Mouse (Mus musculus) CD8-positive naive resting alpha-beta T cell, adult 2 months (primary cell): ENCODE results near the gene Chmp2b.
A peak's percentile ranks its signal among the peaks of the same experiment; 100 is the strongest.

Experiments used
- DNase-seq, 2 experiments: peaks; one replicate each; pipeline ENCODE4 v3.0.0; 2022; ENCODE audit warnings: low read depth in 2 of 2, low spot score in 2 of 2

Gene Chmp2b

DNA sequence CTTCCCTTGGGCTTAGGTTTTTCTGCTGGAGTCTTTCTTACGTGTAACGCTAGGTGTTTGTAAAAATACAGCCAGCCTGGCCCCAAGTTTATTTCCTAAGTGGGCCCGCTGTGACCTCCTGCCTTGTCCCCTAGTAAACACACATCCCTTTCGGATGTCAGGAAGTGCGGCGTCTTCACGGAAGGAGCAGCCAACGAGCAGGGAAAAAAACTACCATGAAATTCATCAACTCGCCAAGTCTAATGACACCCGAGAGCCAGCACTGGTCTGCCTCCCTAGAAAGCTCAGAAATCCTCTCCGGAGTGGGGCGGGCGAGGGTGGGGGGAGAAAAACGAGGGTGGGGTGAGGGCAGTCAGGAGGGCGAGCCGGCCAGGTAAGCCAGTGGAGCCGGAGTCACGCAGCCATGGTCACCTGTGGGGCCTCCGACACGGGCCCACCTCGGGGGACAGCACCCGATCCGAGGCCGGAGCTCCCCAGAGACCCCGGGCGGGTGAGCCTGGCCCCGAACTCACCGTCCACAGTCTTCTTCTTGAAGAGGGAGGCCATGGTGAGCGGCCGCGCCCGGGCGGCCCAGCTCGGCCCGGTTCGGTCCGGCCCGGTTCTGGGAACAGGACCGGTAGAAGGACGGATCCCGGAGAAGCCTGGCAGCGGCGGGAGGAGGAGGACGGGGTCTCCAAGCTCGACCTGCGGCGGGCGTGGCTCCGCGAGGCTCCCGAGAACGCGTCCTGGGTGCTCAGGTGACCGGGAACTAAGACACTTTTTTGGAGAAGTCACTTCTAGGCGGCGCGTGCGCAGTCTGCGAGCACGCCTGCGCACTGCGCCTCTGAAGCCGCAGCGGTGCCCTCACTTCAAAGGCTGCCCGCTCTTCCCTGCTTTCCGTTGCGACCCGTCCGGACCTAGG, at the start of gene Chmp2b:
TSS of gene Chmp2b (minus strand) at position 764 of the 901 bp plus-strand sequence.
- DNase-seq: peak; percentile 60 to 69

DNA sequence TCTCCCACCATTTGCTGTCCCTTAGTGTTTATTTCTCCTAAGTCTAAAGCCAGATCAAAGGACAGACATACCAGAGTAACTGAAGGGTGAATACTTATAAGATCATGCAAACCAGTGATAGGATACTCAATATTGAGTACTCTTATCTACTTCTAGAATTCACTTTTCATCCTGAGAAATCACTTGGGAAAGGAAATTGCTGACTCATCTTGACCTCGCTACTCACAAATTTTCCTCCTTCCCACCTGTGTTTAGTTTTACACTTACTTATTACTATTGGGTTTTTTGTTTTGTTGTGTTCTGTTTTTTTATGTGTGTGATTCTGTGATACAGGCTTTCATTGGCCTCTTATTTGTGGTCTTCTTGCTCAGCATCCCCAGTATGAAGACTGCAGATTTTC, 49.2 kb upstream of the Chmp2b start:
- no peak for DNase-seq

DNA sequence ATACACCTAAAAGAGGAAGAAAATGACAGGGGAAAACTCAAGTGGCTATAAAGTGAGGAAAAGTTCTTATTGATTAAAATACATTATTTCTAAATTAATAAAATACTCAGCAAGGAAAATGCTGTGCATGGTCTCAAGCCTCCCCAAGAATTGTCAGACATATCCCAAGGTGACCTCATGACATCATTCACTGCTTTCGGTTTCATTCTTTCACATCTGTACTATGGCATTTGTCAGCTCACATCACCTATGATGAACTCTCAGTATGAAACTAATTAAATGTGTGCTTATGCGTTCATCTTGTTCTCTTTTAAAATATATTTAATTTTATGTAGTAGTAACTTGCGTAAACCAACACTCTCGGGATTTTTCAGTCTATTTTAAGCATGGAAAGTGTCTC, 38.3 kb upstream of the Chmp2b start:
- DNase-seq: no peak

DNA sequence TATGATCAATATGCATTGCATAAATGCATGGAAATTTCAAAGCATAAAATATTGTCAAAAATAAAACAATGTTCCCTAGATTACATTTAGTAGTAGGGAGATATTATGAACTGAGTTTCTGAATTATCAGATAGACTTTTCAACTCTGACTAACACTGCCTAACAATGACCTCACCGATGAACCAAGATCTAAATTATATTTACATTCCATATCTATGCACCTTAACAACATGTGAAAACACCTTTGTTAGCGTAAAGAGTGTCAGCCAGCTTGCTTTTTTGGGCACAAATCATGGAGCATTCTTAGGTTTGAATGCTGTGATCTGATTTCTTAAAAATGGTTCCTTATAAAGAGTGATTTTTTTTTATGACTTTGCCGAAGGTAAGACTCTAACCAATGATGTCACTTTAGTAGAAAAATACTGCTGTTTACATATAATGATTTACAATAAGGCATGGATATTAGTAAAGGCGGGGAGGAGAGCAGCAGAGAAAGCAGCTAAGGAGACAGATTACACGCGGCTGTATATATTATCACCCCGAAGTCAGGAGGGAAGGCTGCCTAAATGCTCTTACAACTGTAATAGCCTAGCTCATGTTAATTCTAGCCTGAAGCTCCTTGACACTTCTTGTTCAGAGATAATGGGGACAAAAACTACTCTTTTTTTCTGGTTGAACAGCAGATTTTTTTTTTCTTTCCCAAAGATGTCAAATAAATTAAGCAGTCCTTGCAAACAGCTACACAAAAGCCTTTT, 23.8 kb upstream of the Chmp2b start:
- DNase-seq: no peak

DNA sequence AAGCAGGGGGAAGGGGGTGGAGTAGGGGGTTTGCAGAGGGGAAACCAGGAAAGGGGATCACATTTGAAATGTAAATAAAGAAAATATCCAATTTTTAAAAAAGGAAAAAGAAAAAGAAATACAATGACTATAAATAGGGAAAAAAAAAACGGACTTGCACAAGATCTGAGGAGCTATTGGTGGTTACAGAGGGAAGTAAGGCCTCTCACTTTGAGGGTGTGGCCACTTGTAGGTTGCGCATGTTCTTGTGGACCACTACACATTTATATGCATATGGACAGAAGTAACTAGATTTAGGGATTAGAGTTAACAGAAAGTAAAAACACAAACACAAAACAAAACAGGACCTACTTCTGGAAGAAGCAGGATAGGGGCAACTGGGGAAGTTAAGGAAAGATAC, 23.2 kb upstream of the Chmp2b start:
- no peak for DNase-seq

DNA sequence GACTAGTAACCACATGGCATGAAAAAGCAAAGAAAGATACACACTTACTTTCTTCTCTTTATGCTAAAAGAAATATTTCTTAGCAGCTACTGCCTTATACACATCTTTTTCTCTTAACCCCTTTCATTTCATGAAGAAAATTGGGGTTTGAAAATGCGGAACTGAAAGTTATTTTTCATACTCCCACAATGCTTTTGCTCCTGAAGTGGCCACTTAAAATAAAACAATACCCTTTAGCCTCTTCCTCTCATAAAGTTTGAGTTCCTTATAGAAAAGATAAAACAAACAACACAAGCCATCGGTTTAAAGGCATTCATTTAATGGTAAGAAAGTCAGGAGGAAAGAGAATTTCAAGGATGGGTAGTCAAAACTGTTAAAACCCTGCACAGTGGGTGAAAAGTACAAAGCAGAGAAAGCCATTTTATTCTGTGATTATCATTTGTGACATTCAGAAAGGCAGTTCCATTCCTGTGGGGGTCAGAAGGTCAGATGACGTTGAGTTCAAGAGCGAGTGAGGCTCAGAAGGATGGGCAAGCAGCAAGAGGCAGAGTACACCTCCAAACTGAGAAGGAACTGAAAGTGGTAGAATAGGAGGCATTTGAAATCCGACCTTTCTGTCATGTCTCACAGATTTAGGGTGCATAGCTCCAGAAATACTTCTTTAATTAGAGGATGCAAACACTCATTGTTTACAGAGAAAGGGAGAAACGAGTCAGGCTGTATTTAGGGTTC, 14.9 kb upstream of the Chmp2b start:
- no peak for DNase-seq

DNA sequence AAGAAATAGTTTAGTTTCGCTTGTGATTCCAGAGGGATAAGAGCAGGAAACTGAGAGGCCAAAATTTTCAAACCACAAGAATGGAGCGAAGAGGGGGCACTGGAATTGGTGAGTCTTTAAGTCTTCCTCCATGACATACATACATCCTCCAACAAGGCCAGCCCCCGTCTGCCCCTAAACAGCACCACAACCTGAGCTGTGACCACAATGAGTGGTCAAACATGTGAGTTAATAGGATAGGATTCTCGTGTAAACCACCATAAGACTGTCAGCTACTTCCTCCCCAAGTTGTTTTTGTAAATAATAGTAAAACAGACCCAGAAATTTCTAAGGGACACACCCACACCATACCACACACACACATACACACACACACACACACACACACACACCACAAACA, 6.3 kb upstream of the Chmp2b start:
- no peak for DNase-seq

DNA sequence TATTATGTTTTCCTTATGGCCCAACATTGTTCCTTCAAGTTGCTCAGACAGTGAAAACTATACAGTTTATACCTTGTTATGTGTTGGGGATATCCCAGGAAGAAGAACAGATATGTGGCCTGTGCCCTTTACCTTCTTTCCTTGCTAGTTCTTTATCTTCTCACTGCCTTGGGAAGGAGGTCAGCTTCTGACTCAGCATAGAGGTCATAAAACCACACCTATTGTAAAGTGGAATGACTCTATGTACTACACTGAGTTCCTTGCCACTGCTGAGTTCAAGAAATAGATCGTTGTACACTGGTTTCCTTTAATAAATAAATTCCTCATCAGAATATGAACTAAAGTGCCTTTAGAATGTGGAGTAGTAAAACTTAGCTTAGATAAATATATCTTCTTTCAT, 2.4 kb upstream of the Chmp2b start:
- no peak for DNase-seq

DNA sequence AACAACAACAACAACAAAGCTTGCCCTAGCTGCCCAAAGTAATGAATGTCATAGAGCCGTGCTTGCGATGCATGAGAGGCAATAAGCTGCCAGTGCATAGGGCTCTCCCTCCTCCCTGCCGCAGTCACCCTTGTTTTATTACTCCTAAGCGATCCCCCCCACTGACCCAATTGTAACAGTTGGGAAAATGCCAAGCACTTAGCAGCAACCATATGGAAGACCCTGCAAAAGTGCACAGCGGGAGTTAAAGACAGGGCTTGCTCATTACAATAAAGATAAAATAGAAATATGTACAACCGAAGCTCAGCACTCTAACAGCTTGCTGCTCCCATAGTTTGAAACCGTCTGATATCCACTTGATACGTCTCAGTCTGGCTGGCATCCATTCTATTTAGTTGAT, 1.8 kb upstream of the Chmp2b start:
- no peak for DNase-seq

DNA sequence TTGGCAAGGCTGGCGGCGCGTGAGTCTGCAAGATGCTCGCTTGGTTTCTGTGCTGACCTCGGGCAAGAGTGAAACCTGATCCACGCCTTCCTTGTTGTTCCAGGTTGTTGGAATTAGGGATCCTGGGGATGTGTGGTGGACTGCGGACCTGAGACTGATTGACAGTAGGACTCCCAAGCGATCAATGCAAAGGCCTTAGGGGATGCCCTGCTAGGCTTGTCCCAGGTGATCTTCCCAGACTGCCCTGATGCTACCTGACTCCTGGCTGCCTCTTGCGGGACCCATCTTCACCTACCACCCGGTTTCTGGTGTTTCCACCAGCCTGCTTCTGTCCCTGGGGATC, 309 bp upstream of the Chmp2b start:
- DNase-seq: no peak

DNA sequence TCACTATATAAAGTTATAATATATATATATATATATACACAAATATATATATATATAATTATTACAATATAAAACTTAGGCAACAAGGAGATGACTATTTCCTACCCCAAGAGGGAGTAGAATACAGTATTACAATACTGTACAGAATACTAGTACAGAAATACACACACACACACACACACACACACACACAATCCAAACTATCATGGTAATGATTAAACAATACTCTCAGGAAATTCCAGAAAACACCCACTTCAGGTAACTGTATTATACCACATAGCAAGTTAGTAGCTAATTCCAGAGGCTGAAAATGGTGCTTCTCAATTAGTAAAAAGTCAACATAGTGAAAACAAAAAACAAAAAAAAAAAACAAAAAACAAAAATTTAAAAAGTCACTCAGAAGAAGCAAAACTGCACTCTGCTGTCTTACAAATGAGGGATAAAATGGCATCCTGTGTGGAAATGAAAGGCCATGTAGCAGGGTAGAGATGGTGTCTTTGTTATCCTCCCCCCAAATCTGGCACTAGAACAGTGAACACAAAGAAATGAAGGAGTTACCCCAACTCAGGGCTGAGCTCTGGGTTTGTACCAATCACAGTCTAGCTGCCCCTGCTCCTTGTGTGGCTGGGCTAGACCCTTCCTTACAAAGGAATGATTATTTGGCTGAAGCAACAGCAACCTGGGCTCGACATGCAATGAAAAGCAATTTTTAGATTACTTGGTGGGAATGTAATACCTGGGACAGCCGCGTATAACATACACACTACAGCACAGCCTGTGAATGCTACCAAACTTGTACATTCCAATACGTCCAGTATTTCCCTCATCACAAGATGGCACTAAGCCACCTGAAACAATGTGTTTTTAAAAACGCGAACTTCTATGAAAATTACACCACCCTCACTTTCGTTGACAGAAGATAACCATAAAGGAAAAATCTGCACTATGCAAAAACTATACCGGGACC, 1.2 kb downstream of the Chmp2b start:
- no peak for DNase-seq

DNA sequence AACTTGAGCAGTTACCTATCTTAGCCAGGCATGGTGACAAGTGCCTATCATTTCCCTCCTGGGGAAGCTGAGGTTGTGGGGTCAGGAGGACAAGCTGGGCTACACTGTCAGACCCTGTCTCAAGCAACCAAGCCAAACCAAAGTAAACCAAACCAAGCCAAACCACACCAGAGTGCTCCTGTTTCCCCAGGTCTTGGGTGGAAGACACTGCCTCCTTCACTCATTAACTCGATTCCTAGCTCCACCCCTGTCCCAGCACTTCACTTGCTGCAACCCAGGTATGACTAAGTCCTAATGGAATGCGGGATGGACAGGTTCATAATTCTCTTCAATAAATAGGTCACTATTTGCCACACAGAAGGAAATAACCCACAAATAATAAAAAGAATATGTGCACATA, 2.9 kb downstream of the Chmp2b start:
- no peak for DNase-seq

DNA sequence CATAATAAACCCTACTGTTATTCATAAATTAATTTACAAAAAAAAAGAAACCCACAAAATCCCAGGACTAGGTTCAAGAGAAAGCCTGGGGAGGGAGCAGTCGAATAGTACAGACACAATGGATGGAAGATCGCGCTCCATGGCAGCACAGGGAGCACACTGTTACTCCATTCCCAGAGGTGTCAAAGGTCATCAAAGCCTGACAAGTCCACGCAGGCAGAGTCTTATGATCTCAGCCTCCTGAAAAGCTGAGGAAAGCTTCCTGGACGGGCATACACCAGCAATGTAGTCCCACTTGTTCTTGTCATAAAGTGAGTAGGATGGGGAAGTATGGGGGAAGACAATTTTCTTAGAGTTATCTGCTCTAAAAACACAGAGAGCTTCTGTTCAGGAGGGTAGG, 5.2 kb downstream of the Chmp2b start:
- no peak for DNase-seq

DNA sequence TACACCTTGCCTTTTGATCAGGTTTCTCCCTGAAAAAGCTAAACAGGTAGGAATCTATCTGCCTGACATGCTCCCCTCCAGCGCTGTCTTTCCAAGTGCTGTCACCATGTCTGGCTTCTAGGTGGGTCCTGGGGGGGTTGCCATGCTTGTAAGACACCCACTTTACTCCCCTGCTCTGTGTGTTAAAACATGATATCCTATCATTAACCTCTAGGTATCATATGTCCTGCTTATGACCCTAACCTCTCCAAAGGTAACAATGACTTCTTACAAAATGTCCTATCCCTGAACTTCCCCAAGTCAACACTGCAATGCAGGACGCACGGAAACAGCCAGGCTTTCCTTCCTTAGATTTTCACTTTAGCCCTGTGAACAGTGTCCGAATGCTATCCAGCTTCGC, 8.3 kb downstream of the Chmp2b start:
- DNase-seq: no peak

DNA sequence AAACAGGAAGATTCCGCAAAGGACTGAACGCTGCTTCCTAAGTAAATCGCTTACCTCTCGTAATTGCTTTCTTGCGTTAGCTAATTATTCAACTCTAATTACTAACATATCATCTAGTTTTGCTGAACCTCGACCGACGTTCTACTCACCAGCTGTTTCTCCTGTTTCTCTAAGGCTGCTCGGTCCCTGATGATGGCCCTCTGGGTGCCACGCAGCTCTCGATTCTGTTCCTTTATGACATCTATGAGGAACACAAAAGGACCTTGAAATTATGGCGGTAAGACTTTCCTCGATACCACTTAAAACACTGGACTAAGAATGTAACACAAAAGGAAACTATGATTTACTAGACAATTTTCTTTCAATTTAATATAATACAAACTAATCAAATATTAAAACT, 11.7 kb downstream of the Chmp2b start:
- DNase-seq: no peak

DNA sequence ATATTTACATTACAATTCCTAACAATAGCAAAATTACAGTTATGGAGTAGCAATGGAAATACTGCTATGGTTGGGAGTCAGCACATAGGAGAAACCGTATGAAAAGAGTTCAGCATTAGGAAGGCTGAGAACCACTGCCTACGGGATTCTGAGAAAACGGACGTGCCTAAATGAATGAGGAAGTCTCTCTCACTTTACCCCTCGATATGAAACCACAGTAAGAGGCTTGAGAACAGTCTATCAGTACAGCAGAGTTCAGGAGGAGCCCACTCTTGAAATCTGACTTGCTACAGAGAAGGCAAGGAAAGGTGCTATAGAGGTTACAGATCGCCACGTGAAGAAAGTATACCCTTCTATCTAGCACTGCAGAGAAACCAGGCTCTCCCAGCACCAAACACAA, 13.6 kb downstream of the Chmp2b start:
- no peak for DNase-seq

DNA sequence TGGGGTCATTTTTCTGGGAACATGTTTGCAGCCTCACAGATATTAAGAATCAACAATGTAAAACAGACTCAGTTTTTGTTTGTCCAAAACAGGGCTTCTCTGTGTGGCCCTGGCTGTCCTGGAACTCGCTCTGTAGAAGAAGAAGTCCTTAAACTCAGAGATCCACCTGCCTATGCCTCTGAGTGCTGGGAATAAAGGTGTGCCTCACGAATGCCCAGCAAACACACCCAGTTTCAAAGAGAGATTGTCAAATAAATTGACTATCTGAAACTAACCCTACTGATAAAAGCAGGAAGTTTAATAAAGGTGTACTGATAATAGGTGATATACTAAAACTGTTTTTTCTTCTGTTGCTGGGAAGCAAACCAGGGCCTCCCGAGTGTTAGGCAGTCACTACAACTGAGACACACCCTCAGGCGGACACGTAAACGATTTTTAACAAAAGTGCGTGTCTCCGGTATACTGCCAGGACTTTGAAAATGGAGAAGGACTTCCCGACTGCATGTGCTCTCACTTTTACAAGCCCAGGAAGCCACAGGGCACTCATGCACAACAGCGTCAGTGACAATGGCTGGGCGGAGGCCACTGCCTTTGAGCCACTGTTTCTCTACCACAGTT, 18.7 kb downstream of the Chmp2b start:
- no peak for DNase-seq

DNA sequence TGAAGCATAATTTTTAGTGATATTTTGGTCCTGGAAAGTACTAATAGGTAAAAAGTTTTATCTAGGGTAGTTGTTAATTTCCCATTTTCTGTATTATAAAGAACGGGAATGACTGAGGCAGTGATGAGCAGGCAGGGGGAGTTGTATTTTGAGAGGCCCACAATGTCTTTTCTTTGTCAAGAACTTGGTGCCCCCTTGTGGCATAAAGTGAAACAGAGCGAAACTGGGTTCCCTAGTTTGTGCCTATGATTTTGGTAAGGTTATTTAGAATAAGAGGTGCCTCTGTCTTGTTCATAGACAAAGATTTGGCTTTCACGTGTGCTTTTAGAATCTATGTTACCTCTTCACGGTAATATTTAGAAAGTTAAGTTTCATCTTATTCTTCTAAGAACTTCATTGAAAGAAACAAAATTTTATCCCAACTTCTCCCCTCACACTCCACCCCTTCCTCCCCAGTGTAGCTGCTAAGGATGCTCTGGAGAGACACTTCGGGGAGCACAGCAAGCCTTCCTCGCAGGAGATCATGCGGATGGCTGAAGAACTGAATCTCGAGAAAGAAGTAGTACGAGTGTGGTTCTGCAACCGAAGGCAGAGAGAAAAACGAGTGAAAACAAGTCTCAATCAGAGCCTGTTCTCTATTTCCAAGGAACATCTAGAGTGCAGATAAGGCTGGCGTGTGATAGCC, 29.1 kb downstream of the Chmp2b start:
- DNase-seq: peak in 1 of 2 experiments; percentile 25

DNA sequence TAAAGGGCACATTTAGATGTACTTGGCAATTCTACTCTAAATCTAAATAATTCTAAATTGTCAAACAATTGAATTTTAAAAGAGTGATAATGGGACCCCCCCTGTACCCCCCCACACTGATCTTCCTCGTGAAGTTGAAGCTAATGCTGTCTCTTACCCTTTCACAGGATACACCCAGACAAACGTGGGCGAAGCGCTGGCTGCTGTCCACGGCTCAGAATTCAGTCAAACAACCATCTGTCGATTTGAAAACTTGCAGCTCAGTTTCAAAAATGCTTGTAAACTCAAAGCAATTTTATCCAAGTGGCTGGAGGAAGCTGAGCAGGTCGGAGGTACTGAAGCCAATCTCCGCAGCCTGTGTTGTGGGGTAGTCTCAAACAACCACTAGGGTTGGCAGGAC, 30.9 kb downstream of the Chmp2b start:
- no peak for DNase-seq

DNA sequence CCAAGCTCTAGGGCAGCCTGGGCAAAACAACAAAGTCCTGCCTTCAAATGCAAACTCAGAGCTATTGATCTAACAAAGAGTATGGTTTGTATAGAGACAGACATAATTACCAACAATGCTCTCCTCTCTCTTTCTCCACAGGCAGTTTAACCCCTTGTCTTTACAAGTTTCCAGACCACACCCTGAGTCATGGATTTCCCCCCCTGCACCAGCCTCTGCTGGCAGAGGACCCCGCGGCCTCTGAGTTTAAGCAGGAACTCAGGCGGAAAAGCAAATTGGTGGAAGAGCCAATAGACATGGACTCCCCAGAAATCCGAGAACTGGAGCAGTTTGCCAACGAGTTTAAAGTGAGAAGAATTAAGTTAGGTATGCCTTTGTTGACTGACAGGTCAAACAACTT, 32.9 kb downstream of the Chmp2b start:
- no peak for DNase-seq
